Mouse (Mus musculus): ENCODE measurements around the gene Tmprss11d.

- no peak for TF ChIP-seq POLR2A (IDR thresholded peaks at IDR 0.05; ENCODE audit: low read depth, low read length)
- no peak for TF ChIP-seq CTCF (IDR thresholded peaks at IDR 0.05; ENCODE audit: borderline replicate concordance, insufficient read depth, low read length)
Observed at GRCm38 (mm10) chr5:86373320-86373719, at the start of gene Tmprss11d.

Data from embryonic fibroblast, embryonic 13.5 days (primary cell).